Mouse (Mus musculus) T-helper 2 cell (primary cell): ENCODE measurements around the gene Hilpda.

Experiments
- in situ Hi-C: fragments of 300-600 bp; cut with MboI, MseI; formaldehyde crosslinking; loops from one replicate; pipeline ENCODE4 v1.15.1; 2025; ENCODE audit warnings: high pct_unique_total_duplicates

Hilpda gene

GRCm38 (mm10) chr6:29272312-29273072 is at the start of gene Hilpda:
Hilpda (plus strand) TSS chr6:29272488.
- in situ Hi-C loops: no loop called here

GRCm38 (mm10) chr6:29229265-29229913 is 42.9 kb upstream of the Hilpda start:
- in situ Hi-C loops: no loop called here

GRCm38 (mm10) chr6:29230386-29230785 is 41.9 kb upstream of the Hilpda start:
- in situ Hi-C loops: loop anchor here (5.0 kb wide), 1 partner anchor 47 kb away; the partner anchor contains the start of gene Fam71f2

GRCm38 (mm10) chr6:29231799-29232198 is 40.5 kb upstream of the Hilpda start:
- in situ Hi-C loops: loop anchor here (5.0 kb wide), 1 partner anchor 46 kb away; the partner anchor contains the start of gene Fam71f2

GRCm38 (mm10) chr6:29232321-29232720 is 40.0 kb upstream of the Hilpda start:
- in situ Hi-C loops: loop anchor here (5.0 kb wide), 1 partner anchor 45 kb away; the partner anchor contains the start of gene Fam71f2

GRCm38 (mm10) chr6:29233710-29234109 is 38.6 kb upstream of the Hilpda start:
- in situ Hi-C loops: loop anchor here (5.0 kb wide), 1 partner anchor 44 kb away; the partner anchor contains the start of gene Fam71f2

GRCm38 (mm10) chr6:29234272-29234671 is 38.0 kb upstream of the Hilpda start:
- in situ Hi-C loops: loop anchor here (5.0 kb wide), 1 partner anchor 43 kb away; the partner anchor contains the start of gene Fam71f2

GRCm38 (mm10) chr6:29240806-29241205 is 31.5 kb upstream of the Hilpda start:
- in situ Hi-C loops: loop anchor here (5.0 kb wide), 1 partner anchor 34 kb away; no protein-coding TSS in a partner anchor

- in situ Hi-C loops: loop anchor here (5.0 kb wide), 1 partner anchor 34 kb away; no protein-coding TSS in a partner anchor
These were observed 30.6 kb upstream of the Hilpda start for GRCm38 (mm10) chr6:29241697-29242096.

GRCm38 (mm10) chr6:29242265-29242664 is 30.0 kb upstream of the Hilpda start:
- in situ Hi-C loops: loop anchor here (5.0 kb wide), 1 partner anchor 35 kb away; no protein-coding TSS in a partner anchor

- in situ Hi-C loops: no loop called here
These were observed 26.8 kb upstream of the Hilpda start for GRCm38 (mm10) chr6:29245272-29246120.

GRCm38 (mm10) chr6:29246183-29246582 is 26.1 kb upstream of the Hilpda start:
- in situ Hi-C loops: no loop called here

- in situ Hi-C loops: no loop called here
These were observed 25.7 kb upstream of the Hilpda start for GRCm38 (mm10) chr6:29246585-29246984.

- in situ Hi-C loops: no loop called here
These were observed 25.2 kb upstream of the Hilpda start for GRCm38 (mm10) chr6:29247072-29247471.

GRCm38 (mm10) chr6:29259418-29259817 is 12.9 kb upstream of the Hilpda start:
- in situ Hi-C loops: no loop called here

- in situ Hi-C loops: no loop called here
These were observed 10.5 kb upstream of the Hilpda start for GRCm38 (mm10) chr6:29261831-29262230.

GRCm38 (mm10) chr6:29263650-29264455 is 8.4 kb upstream of the Hilpda start:
- in situ Hi-C loops: no loop called here

- in situ Hi-C loops: no loop called here
These were observed 7.9 kb upstream of the Hilpda start for GRCm38 (mm10) chr6:29264456-29264781.

- in situ Hi-C loops: no loop called here
These were observed 5.4 kb upstream of the Hilpda start for GRCm38 (mm10) chr6:29266936-29267335.

GRCm38 (mm10) chr6:29269006-29269668 is 3.2 kb upstream of the Hilpda start:
- in situ Hi-C loops: no loop called here
